Mouse (Mus musculus) induced T-regulatory cell, adult 2 months (primary cell): ENCODE data around the gene Arl6ip4.

ENCODE experiments used
- DNase-seq: peaks from one replicate; pipeline ENCODE4 v3.0.0-alpha.2; 2012; ENCODE audit warnings: low read depth

Gene Arl6ip4

GRCm38 (mm10) chr5:124150895-124151294 lies 35.0 kb downstream of the Arl6ip4 start:
- DNase-seq: no peak

- no peak for DNase-seq
These were observed 36.8 kb downstream of the Arl6ip4 start for GRCm38 (mm10) chr5:124152734-124153133.

DNA sequence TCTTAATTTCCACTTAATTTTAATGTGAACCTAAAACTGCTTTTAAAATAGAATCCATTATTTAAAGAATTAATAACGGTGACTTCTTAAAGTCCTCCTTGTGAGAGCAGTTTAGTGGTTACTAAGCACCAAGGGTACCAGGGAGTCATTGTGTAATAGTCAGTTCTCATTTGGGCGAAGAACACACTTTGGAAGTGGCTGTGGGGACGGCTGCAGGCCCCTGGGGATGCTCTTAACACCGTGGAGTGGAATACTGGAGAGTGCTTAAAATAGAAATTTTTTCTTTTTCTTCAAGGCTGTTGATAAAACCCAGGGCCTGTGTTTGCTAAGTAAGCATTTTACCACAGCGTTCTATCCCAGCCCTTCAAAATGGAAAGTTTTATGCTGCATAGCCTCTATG lies 40.1 kb downstream of the Arl6ip4 start:
- DNase-seq: no peak

DNA sequence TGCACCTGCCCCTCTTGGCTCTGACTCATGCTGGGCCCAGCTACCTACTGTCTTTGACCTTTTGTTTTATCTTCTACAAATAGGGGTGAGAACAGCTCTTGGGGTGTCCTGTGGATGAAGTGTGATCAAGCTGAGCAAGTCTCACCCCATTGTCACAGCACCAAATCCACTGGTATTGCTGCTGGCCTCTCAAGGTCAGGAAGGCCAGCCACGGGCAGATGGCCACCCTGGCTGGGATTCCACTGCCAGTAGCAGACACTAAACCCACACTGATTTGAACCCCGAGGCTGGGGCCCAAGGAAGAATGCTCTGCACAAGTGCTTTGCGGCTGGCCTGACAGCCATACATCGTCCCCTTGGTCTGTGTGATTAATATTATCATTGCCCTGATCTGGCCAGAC lies 42.4 kb downstream of the Arl6ip4 start:
- no peak for DNase-seq

DNA sequence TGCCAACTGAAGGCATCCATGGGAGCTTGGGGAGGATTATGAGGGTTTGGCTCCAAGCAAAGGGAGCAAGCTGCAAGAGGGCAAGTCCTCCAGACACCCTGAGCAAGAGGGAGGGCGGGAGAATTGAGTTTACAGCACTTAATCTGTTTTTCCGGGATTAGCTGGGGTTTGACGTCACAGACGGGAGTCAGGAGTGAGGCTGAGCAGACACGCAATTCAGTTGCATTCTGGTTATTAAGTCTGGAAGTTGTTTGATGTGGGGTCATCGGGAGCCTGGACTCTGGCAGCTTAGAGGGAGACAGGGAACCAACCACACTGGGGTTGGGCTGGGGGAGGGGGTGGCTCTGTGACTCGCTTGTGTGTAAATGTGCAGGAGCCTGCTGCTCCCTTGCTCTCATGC lies 43.6 kb downstream of the Arl6ip4 start:
- no peak for DNase-seq

GRCm38 (mm10) chr5:124161831-124162230 lies 45.9 kb downstream of the Arl6ip4 start:
- DNase-seq: no peak

GRCm38 (mm10) chr5:124162577-124162976 lies 46.7 kb downstream of the Arl6ip4 start:
- DNase-seq: peak; percentile 75

DNA sequence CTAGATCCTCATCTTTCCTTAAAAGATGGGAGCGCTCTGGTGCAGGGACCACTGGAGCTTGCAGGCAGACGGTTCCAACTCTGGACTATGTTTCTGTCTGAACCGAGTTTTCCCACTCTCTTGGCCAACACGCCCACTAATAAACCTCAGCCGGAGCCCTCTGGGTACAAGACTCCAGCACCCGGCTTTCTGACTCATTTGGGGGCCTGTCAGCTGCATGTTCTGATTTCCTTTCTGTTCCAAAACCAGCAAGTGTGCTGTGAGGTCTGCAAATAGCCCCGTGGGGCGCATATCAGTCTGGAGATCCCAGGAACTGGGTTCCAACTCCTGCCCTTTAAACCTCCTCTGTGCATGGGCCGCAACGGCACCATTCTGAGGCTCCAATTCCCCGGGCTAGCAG lies 47.6 kb downstream of the Arl6ip4 start:
- DNase-seq: no peak

DNA sequence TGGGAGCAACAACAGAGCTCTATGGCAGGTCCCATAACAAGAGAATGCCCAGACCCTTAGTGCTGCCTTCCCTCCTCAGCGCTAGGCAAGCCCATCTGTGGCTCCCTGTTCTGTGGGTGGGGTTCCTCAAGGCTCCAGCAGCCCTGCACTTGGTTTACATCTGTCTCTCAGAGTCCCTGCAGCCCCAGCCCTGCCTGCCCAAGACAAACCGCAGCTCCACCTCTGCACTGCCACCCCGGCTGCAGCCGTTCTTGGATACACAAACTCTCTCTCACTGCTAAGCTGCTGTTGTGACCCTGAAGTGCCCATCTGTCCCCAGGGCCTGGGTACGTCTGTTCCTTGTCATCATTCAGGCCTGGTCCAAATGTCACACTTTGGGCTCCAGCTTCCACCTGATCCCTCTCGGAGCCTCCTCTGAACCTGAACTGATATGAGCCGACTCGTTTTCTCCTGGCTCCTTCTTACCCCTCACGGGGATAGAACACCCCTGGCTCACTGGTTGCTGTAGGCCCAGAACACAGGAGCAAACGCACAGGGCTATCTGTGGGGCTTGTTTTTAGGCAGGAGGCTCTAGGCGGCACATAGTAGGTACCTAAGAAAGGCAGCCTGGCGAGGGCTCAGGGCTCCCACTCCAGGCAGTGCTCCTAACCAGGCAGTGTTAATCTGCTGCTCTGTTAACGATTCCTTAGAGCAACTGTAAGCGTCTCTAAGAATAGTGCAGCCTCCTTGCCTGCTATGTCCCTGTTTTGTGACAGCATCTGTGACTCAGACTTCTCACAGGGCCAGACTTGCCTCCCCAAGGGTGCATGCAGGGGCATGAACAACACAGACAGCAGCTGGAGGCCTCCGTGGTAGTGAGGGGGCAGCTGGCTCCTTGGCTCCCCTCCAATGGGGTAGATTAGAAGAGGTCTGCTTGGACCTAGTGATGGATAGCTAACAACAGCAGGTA lies 50.0 kb downstream of the Arl6ip4 start:
- peak; percentile 41 for DNase-seq

DNA sequence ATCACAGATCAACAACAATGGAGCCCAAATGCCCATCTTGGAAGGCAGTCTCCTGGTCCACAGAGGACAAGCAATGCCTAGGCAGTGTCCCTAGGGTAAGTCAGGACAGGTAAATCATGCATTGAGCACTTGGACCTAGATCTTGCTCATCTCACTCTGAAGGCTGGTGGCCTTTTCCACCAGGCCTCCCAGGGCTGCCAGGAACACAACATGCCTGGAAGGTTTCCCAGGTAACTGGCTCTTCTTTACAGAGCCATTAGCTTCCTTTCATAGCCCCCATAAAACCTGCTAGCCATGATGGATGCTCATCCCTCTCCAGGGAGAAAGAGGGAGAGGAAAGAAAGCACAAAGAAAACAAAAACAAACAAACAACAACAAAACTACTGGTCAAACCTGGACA lies 50.9 kb downstream of the Arl6ip4 start:
- no peak for DNase-seq

DNA sequence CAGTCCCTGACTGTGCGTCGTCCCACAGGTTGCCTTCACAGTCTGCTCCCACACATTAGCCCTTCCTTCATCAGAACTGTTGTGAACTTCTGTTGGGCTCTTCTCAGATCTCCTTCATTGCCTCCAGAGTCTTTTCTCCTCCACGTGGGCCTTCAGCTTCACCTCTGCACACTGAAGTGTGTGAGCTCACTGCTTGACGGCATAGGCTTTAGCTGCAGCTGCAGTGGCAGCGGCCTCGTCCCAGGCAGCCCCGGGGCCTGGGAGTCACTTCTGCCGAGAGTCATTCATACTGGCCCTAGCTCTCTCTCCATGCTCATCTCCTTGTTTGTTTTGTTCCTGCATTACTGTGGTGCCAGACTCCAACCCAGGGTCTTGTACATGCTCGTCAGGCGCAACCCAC lies 51.7 kb downstream of the Arl6ip4 start:
- DNase-seq: no peak
